Mouse (Mus musculus) adipose tissue, adult 10 weeks (tissue): Measurements from ENCODE around the gene Zfp513. TPM values are rescaled to one million over a fixed set of nuclear protein-coding genes. Genes with fewer than 3 reads are reported as not detected.

ENCODE experiments used
- polyA plus RNA-seq: library from polyadenylated mRNA; stranded (reverse); fragments of 350-450 nt; fragmentation: Illumina TruSeq; extraction: RNeasy Lipid Tissue Mini Kit (QIAGEN cat#74804); gene quantifications from one replicate; pipeline ENCODE4 v1.2.3, GENCODE M21; 2014; ENCODE audit warnings: low read depth, low replicate concordance

The Zfp513 gene
- 17.7 TPM for polyA plus RNA-seq

GRCm38 (mm10) chr5:31201742-31202590 lies at the start of gene Zfp513:
Gene Zfp513, minus strand, starts transcription at chr5:31202303.

GRCm38 (mm10) chr5:31251541-31252101 lies 49.5 kb upstream of the Zfp513 start, which contains the start of gene Krtcap3:
Gene Krtcap3, plus strand, starts transcription at chr5:31251691.

GRCm38 (mm10) chr5:31240637-31241521 lies 38.8 kb upstream of the Zfp513 start, which contains the start of the genes Nrbp1 and Gm9970:
Gene Nrbp1, plus strand, starts transcription at chr5:31240864.
Gene Gm9970, minus strand, starts transcription at chr5:31241232.

GRCm38 (mm10) chr5:31220448-31221303 lies 18.6 kb upstream of the Zfp513 start, which contains the start of gene Ppm1g:
Gene Ppm1g, minus strand, starts transcription at chr5:31220687.

GRCm38 (mm10) chr5:31192939-31193630 lies 9.0 kb downstream of the Zfp513 start, which contains the start of the genes Snx17 and Eif2b4:
Gene Snx17, plus strand, starts transcription at chr5:31193227.
Gene Eif2b4, minus strand, starts transcription at chr5:31193430.

GRCm38 (mm10) chr5:31179766-31180630 lies 22.1 kb downstream of the Zfp513 start, which contains the start of the genes Gm29609 and Gtf3c2:
Gene Gm29609, minus strand, starts transcription at chr5:31179911.
Gene Gtf3c2, minus strand, starts transcription at chr5:31180144.

GRCm38 (mm10) chr5:31154152-31154553 lies 48.0 kb downstream of the Zfp513 start, which contains the start of gene Mpv17:
Gene Mpv17, minus strand, starts transcription at chr5:31154251.

Other genes with a start within 250 kb of the Zfp513 start
- 157 TPM for gene Preb, start 241.9 kb downstream of the Zfp513 start, polyA plus RNA-seq
- 4.2 TPM for gene Tcf23, start 233.6 kb downstream of the Zfp513 start, polyA plus RNA-seq
- gene Atraid, start 154.0 kb downstream of the Zfp513 start, polyA plus RNA-seq = 188 TPM
- 17.8 TPM for gene Slc5a6, start 153.4 kb downstream of the Zfp513 start, polyA plus RNA-seq
- gene Cad, start 147.5 kb downstream of the Zfp513 start, polyA plus RNA-seq = 109 TPM
- 2.3 TPM for gene Dnajc5g, start 96.0 kb downstream of the Zfp513 start, polyA plus RNA-seq
- gene Slc30a3, start 94.1 kb downstream of the Zfp513 start, polyA plus RNA-seq = 8.9 TPM
- not detected for gene Trim54, start 85.6 kb downstream of the Zfp513 start, polyA plus RNA-seq
- gene Ucn, start 63.5 kb downstream of the Zfp513 start, polyA plus RNA-seq = not detected
- 65.2 TPM for gene Mpv17, start 48.1 kb downstream of the Zfp513 start, polyA plus RNA-seq
- gene Gm29609, start 22.4 kb downstream of the Zfp513 start, polyA plus RNA-seq = 2.0 TPM
- gene Gtf3c2, start 22.2 kb downstream of the Zfp513 start, polyA plus RNA-seq = 56.6 TPM
- 78.8 TPM for gene Snx17, start 9.1 kb downstream of the Zfp513 start, polyA plus RNA-seq
- 34.0 TPM for gene Eif2b4, start 8.9 kb downstream of the Zfp513 start, polyA plus RNA-seq
- 74.3 TPM for gene Ppm1g, start 18.4 kb upstream of the Zfp513 start, polyA plus RNA-seq
- 83.1 TPM for gene Nrbp1, start 38.6 kb upstream of the Zfp513 start, polyA plus RNA-seq
- gene Gm9970, start 38.9 kb upstream of the Zfp513 start, polyA plus RNA-seq = not detected
- 18.2 TPM for gene Krtcap3, start 49.4 kb upstream of the Zfp513 start, polyA plus RNA-seq
- gene Ift172, start 88.8 kb upstream of the Zfp513 start, polyA plus RNA-seq = 45.4 TPM
- gene Fndc4, start 93.8 kb upstream of the Zfp513 start, polyA plus RNA-seq = 6.8 TPM
- gene Gckr, start 95.1 kb upstream of the Zfp513 start, polyA plus RNA-seq = 0.50 TPM